Mouse (Mus musculus) midbrain, embryonic 16.5 days (tissue): ENCODE measurements at regions not wholly inside any gene's neighbourhood (a gene's known extent, or its start where the extent isn't known, plus 50 kb on each side); places are given as distances from the start of the nearest gene placed in this dataset.

Source experiments
- ATAC-seq: fragments of 200-750 bp; cut with Nextera tagmentation; 2 replicates; pipeline ENCODE4 v1.8.0; 2017; ENCODE audit warnings: moderate TSS enrichment
- H3K27ac ChIP-seq: fragments of 300-500 bp; sonication (generic); 2 replicates; pipeline ENCODE4 v1.5.1; 2014; ENCODE audit warnings: mild to moderate bottlenecking, low read length, mixed read lengths
- H3K27me3 ChIP-seq: fragments of 300-500 bp; sonication (generic); 2 replicates; pipeline ENCODE4 v1.6.1; 2014; ENCODE audit warnings: low read depth, low read length, mixed read lengths; ENCODE audit not compliant: control insufficient read depth, insufficient read depth
- H3K36me3 ChIP-seq: fragments of 300-500 bp; sonication (generic); 2 replicates; pipeline ENCODE4 v1.6.1; 2014; ENCODE audit warnings: mild to moderate bottlenecking, low read length, moderate library complexity, mixed read lengths; ENCODE audit not compliant: control insufficient read depth, insufficient read depth
- H3K4me1 ChIP-seq: fragments of 300-500 bp; sonication (generic); 2 replicates; pipeline ENCODE4 v1.6.1; 2014; ENCODE audit warnings: mild to moderate bottlenecking, low read length, mixed read lengths; ENCODE audit not compliant: control insufficient read depth, insufficient read depth
- H3K4me2 ChIP-seq: fragments of 300-500 bp; sonication (generic); 2 replicates; pipeline ENCODE4 v1.6.1; 2014; ENCODE audit warnings: mild to moderate bottlenecking, low read length, mixed read lengths
- H3K4me3 ChIP-seq: fragments of 300-500 bp; sonication (generic); 2 replicates; pipeline ENCODE4 v1.5.1; 2014; ENCODE audit warnings: low read depth, mild to moderate bottlenecking, low read length, moderate library complexity, mixed read lengths
- H3K9ac ChIP-seq: fragments of 300-500 bp; sonication (generic); 2 replicates; pipeline ENCODE4 v1.6.1; 2014; ENCODE audit warnings: low read depth, low read length, mixed read lengths
- H3K9me3 ChIP-seq: fragments of 300-500 bp; sonication (generic); replicated peaks from 2 replicates; pipeline ENCODE4 v1.6.1; 2014; ENCODE audit warnings: mild to moderate bottlenecking, low read length, mixed read lengths; ENCODE audit not compliant: control insufficient read depth, poor library complexity, severe bottlenecking
- WGBS: fragments of 180-500 bp; shearing (Covaris S2); extraction: QIAGEN DNeasy Blood & Tissue Kit; methylation state at CpG from one replicate; pipeline ENCODE4 v1.1.7; 2014; 5-methylcytosine and 5-hydroxymethylcytosine counted together

DNA sequence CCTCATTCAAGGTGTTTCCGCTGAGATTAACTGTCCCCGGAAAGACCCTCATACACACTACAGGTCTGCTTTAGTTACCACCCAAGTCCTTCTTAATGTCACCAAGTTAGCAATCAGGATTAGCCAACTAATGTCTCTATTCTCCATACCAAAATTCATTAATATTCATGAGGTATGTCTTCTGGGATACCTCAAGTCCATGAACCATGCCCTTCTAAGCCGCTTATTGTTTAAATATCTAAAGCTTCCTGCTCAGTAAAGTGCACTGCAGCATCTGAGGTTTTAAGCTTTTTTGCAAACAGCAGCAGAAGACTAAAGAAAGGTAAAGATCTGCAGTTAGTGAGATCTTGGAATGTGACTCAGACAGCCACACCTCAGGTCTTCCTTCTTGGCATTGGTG lies 440.2 kb downstream of the 1810013L24Rik start:
- H3K4me3 ChIP-seq = no peak overlapping the region
- no peak overlapping the region for H3K4me2 ChIP-seq
- WGBS = 24% methylated on average over 3 of the region's 3 CpGs
- no peak overlapping the region for H3K9ac ChIP-seq
- no peaks in the 10 kb centered on the region for H3K27me3 ChIP-seq
- no peaks in the 10 kb centered on the region for H3K9me3 ChIP-seq
- no peaks in the 10 kb centered on the region for H3K4me1 ChIP-seq
- ATAC-seq = no peak
- H3K36me3 ChIP-seq = no peaks in the 10 kb centered on the region
- H3K27ac ChIP-seq = no peak overlapping the region

DNA sequence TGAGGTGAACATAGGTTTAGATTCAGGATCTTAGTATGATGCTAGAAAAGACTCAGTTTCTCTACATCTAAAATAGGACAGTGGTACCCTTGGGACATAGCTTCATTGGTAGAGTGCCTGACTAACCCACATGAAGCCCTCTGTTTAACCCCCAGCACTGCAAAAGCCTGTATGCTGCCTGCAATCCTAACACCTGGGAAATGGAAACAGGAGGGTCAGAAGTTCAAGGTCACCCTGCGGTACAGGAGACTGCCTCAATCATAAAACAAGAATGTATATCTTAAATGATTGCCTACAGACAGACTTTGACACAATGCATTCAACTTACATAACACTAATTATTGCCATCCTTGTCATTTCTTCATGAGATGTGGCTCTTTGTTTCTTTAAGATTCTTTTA lies 440.8 kb downstream of the 1810013L24Rik start:
- Histone ChIP-seq H3K27ac (no peak overlapping the region), H3K9ac (no peak overlapping the region), H3K4me3 (no peak overlapping the region), H3K9me3 (no peaks in the 10 kb centered on the region), H3K27me3 (no peaks in the 10 kb centered on the region), H3K36me3 (no peaks in the 10 kb centered on the region), H3K4me1 (no peaks in the 10 kb centered on the region), H3K4me2 (no peak overlapping the region)
- no peak for ATAC-seq
- WGBS = 78% methylated on average over 1 of the region's 1 CpGs

DNA sequence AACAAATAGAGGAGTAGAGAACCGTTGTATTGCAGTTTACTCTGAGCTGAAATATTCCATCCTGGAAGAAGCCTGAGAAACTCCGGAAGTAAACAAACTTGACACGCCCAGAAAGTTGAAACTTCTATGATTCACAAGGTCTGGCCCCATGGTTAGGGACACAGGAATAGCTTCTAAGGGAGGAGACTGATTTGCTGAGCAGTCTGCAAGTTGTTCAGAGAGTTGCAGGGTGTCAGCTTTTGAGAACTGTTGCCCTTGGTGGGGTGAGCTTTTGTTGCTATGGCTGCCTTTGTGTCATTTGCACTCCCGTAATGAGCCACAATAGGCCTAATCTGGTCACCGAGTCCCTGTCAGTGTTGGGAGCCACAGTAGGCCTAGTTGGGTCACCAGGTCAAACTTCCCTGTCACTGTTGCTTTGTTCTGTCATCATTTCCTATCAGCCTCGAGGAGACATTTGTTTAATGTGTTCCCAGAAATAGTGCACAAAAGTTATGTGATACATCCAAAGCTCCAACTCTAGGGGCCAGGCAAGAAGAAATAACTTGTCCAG lies 443.9 kb downstream of the 1810013L24Rik start:
- Histone ChIP-seq H3K36me3 (no peaks in the 10 kb centered on the region), H3K4me3 (no peak overlapping the region), H3K27ac (no peak overlapping the region), H3K9ac (no peak overlapping the region), H3K27me3 (no peaks in the 10 kb centered on the region), H3K4me2 (no peak overlapping the region), H3K9me3 (no peaks in the 10 kb centered on the region), H3K4me1 (no peaks in the 10 kb centered on the region)
- ATAC-seq = no peak
- 37% methylated on average over 6 of the region's 6 CpGs for WGBS

DNA sequence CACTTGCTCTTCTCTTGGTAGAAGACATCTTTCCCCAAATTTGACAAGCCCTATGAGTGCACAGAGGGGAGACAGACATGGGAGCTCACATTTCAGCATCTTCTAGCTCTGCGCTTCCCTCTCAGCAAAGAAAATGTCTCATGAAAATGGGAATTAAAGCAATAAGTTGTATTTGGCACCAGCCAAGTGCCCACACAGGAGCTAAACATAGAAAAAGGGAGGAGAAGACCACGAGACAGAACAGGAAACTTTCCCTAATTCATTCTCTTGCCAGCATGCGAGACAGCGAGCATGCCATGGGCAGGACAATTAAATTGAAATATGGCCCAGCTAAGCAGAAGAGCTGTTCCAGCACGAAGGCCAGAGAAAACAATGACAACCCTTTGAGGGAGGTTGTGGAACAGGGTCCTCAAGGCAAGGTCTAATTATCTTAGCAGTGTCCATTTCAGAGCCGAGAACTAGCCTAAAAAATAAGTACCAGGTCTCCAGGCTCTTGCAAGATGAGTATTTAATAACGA lies 444.7 kb downstream of the 1810013L24Rik start:
- H3K9ac ChIP-seq = no peak overlapping the region
- 75% methylated on average over 7 of the region's 7 CpGs for WGBS

DNA sequence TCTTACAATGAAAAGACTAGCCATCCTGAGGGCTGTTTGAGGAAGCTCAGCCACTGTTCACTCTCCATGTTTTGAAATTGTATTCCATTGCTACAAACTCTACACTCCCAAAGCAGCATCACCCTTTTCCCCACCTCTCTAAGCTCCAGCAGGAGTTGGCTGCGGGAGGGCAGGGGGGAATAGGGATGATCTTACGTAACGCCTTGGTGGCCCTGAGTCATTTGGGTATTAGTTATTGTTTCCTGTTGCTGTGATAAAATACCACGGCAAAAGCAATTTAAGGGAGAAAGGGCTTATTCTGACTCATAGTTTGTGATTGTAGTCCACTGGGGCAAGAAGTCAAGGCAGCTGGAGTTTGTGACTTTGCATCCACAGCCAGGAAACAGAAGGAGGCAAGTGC lies 445.5 kb downstream of the 1810013L24Rik start:
- WGBS = 74% methylated on average over 4 of the region's 4 CpGs
- H3K9ac ChIP-seq = no peak overlapping the region
- no peak overlapping the region for H3K4me2 ChIP-seq
- H3K36me3 ChIP-seq = no peaks in the 10 kb centered on the region
- H3K4me1 ChIP-seq = no peaks in the 10 kb centered on the region; the same call in 1 of the 2 replicates
- no peak for ATAC-seq
- H3K4me3 ChIP-seq = no peak overlapping the region
- no peaks in the 10 kb centered on the region for H3K27me3 ChIP-seq
- H3K27ac ChIP-seq = no peak overlapping the region
- no peaks in the 10 kb centered on the region for H3K9me3 ChIP-seq

More for the DNA sequence above, 444.7 kb downstream of the 1810013L24Rik start:
- no peaks in the 10 kb centered on the region for H3K4me1 ChIP-seq
- H3K4me2 ChIP-seq = no peak overlapping the region
- H3K4me3 ChIP-seq = no peak overlapping the region
- no peaks in the 10 kb centered on the region for H3K27me3 ChIP-seq
- H3K27ac ChIP-seq = no peak overlapping the region
- H3K36me3 ChIP-seq = no peaks in the 10 kb centered on the region
- H3K9me3 ChIP-seq = no peaks in the 10 kb centered on the region
- ATAC-seq = no peak

DNA sequence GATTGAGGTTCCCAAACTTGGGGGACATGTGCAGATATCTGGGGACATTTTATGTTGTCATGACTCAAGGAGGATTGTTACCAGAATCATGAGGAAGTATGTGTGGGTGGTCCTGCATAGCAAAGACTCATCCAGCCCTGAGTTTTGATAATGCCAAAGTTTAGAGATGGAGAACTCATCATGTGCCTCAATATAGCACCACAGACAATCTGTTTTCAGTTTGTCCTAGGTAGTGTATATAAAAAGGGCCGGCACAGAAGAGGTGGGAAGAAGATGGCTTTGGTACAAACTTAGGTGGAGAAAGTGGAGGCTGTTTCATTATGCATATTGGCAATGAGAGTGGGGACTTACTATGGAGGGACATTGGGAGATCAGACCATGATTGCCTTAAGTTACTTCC lies 447.2 kb downstream of the 1810013L24Rik start:
- H3K4me2 ChIP-seq = no peak overlapping the region
- H3K4me3 ChIP-seq = no peak overlapping the region
- no peaks in the 10 kb centered on the region for H3K9me3 ChIP-seq
- H3K27ac ChIP-seq = no peak overlapping the region
- no peaks in the 10 kb centered on the region for H3K36me3 ChIP-seq
- ATAC-seq = no peak
- peaks cover 13% of the 10 kb centered on the region for H3K4me1 ChIP-seq
- no peak overlapping the region for H3K9ac ChIP-seq
- WGBS = 92% methylated on average over 1 of the region's 1 CpGs
- H3K27me3 ChIP-seq = no peaks in the 10 kb centered on the region

DNA sequence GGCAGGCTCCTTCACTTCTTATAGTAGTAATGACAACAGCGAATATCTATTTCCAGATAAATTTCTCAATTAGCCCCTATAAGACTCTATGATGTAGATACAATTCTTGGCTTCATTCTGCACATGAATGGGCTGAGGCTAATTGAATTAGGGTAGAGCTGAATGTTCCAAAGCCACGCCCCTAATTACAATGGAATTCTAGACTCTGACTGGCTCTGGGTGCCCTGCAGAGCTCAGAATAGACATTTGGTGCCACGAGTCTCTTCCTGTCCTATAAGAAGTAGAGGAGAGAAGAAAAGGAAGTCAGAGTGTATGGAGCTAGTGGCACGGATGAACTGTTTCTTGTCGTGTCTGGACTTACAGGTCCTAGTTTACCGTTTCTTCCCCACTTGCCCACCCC lies 449.8 kb downstream of the 1810013L24Rik start:
- 70% methylated on average over 6 of the region's 6 CpGs for WGBS

DNA sequence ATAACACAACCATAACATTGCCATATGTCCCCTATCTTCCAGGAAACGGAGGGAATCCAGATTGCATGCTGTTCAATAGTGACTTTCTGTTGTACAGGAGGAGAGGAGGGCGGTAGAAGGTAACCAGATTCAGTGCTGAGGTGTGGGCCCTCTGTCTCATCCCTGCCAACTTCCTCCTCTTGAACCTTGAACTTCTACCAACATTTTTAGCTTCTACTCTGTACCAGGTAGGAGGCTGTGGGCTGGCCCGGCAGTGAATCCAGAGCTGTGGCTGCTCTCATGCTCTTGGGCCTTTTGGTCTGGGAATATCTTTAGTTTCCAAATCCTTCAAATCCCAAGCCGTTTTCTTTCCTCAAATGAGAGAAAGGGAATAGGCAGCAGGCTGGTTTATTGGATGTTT lies 450.5 kb downstream of the 1810013L24Rik start:
- no peak overlapping the region for H3K9ac ChIP-seq
- ATAC-seq = peak; percentile 72
- no peak overlapping the region for H3K4me3 ChIP-seq
- H3K36me3 ChIP-seq = no peaks in the 10 kb centered on the region
- no peaks in the 10 kb centered on the region for H3K27me3 ChIP-seq
- WGBS = 36% methylated on average over 4 of the region's 4 CpGs
- H3K9me3 ChIP-seq = no peaks in the 10 kb centered on the region
- 0 out of 2 replicates have a peak overlapping the region, but pooled peaks have one; percentile 4 for H3K27ac ChIP-seq
- peaks cover 13% of the 10 kb centered on the region for H3K4me1 ChIP-seq
- H3K4me2 ChIP-seq = no peak overlapping the region

More for the DNA sequence above, 449.8 kb downstream of the 1810013L24Rik start:
- Histone ChIP-seq H3K9me3 (no peaks in the 10 kb centered on the region), H3K27me3 (no peaks in the 10 kb centered on the region), H3K4me2 (no peak overlapping the region), H3K4me3 (no peak overlapping the region), H3K4me1 (peaks cover 13% of the 10 kb centered on the region), H3K27ac (no peak overlapping the region), H3K36me3 (no peaks in the 10 kb centered on the region), H3K9ac (no peak overlapping the region)
- ATAC-seq = no peak

DNA sequence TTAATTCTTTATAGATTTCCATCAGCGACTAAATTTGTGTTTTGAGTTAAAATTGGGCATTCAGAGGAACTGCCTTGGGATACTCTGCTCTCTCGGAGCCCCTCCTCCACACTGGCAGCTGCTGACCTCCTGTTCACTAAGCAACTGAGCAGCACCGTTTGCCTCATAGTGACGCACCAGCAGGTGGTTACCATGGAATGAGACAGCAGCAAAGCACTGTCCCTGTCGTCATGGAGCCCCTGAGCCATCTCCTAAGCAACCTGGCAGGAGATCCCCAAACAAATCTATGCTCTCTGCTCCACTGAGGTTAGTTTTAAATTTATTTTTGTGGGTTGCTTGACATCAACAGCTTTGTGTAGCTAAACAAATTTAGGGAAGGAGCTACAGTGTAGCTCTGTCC lies 451.0 kb downstream of the 1810013L24Rik start:
- peak; percentile 96 for ATAC-seq
- Histone ChIP-seq H3K27me3 (no peaks in the 10 kb centered on the region), H3K4me1 (peaks cover 13% of the 10 kb centered on the region), H3K4me2 (0 out of 2 replicates have a peak overlapping the region, but pooled peaks have one; percentile 2), H3K27ac (peak overlapping the region; percentile 54; the same call in 1 of the 2 replicates), H3K9ac (no peak overlapping the region), H3K36me3 (no peaks in the 10 kb centered on the region), H3K4me3 (no peak overlapping the region), H3K9me3 (no peaks in the 10 kb centered on the region)
- WGBS = 0% methylated on average over 5 of the region's 5 CpGs
